8 mouse cellular contexts compared by ENCODE assay signal in genomic region chr11:120223586-120224487, GRCm38 (mm10). TPM values are rescaled to one million over a fixed set of nuclear protein-coding genes. Genes with fewer than 3 reads are reported as not detected.
DNase-seq lines count a peak whose midpoint lies in the region; ATAC-seq and TF ChIP-seq lines count a peak whose summit lies in the region.

No protein-coding gene starts in this region.

- H3K27me3 ChIP-seq in forebrain, postnatal 0 days (ENCODE audit: insufficient read depth, low read length), result no peaks in the 10 kb centered on the region
- no peaks in the 10 kb centered on the region for H3K27me3 ChIP-seq in kidney, adult 2 months (replicated peaks; ENCODE audit: control insufficient read depth, insufficient read depth, low read length)
- no peaks in the 10 kb centered on the region for H3K27me3 ChIP-seq in limb, embryonic 14.5 days (ENCODE audit: control insufficient read depth, insufficient read depth, low read length)
- no peaks in the 10 kb centered on the region for H3K27me3 ChIP-seq in stomach, embryonic 15.5 days (replicated peaks)

- no peak overlapping the region for H3K9ac ChIP-seq in forebrain, postnatal 0 days
- H3K9ac ChIP-seq in limb, embryonic 14.5 days (ENCODE audit: low read depth, low read length, severe bottlenecking), result no peak overlapping the region
- H3K9ac ChIP-seq in stomach, embryonic 15.5 days, result no peak overlapping the region

- H3K36me3 ChIP-seq in forebrain, postnatal 0 days (ENCODE audit: insufficient read depth), result no peaks in the 10 kb centered on the region
- no peaks in the 10 kb centered on the region for H3K36me3 ChIP-seq in kidney, adult 2 months (ENCODE audit: control insufficient read depth, insufficient read depth, low read length)
- H3K36me3 ChIP-seq in limb, embryonic 14.5 days (ENCODE audit: control insufficient read depth, insufficient read depth, low read length), result peaks cover 6% of the 10 kb centered on the region; the same call in 1 of the 2 replicates
- H3K36me3 ChIP-seq in stomach, embryonic 15.5 days, result no peaks in the 10 kb centered on the region

- no peak overlapping the region for H3K4me3 ChIP-seq in forebrain, postnatal 0 days (ENCODE audit: low read depth, low read length)
- H3K4me3 ChIP-seq in kidney, adult 2 months (ENCODE audit: insufficient read depth, low read depth, low read length), result no peak overlapping the region
- H3K4me3 ChIP-seq in limb, embryonic 14.5 days (replicated peaks; ENCODE audit: low read length), result no peak overlapping the region
- no peak overlapping the region for H3K4me3 ChIP-seq in stomach, embryonic 15.5 days (replicated peaks)

- WGBS in forebrain, postnatal 0 days, result 48% methylated on average over 19 of the region's 19 CpGs
- WGBS in kidney, adult 2 months, result 55% methylated on average over 19 of the region's 19 CpGs
- 44% methylated on average over 19 of the region's 19 CpGs for WGBS in limb, embryonic 14.5 days
- 52% methylated on average over 19 of the region's 19 CpGs for WGBS in stomach, embryonic 15.5 days

- TF ChIP-seq CTCF in forebrain, postnatal 0 days (IDR thresholded peaks at IDR 0.05; ENCODE audit: low read depth), result no peak
- no peak for TF ChIP-seq CTCF in kidney, adult 2 months (conservative IDR thresholded peaks at IDR 0.05; ENCODE audit: insufficient read depth, insufficient read length, low read depth, low read length)

- DNase-seq in urinary bladder, adult 2 months (ENCODE audit: low spot score), result peak; percentile 19
- no peak for DNase-seq in urinary bladder, adult 18-20 months (ENCODE audit: low spot score in 2 of 2)
- DNase-seq in forebrain, postnatal 0 days, result peak; percentile 50
- peak; percentile 83 for DNase-seq in kidney, adult 2 months
- no peak for DNase-seq in limb, embryonic 14.5 days (ENCODE audit: low spot score)
- no peak for DNase-seq in thymus, adult 18-20 months
- DNase-seq in spleen, adult 12 weeks (ENCODE audit: low spot score), result no peak

- peak; percentile 81 for ATAC-seq in forebrain, postnatal 0 days
- peak; percentile 27 for ATAC-seq in limb, embryonic 14.5 days (ENCODE audit: low FRiP score, low read depth)
- peak; percentile 45; the same call in 1 of the 2 replicates for ATAC-seq in stomach, embryonic 15.5 days (ENCODE audit: insufficient read depth, low FRiP score, low read depth)

- peaks cover 27% of the 10 kb centered on the region for H3K4me1 ChIP-seq in forebrain, postnatal 0 days (ENCODE audit: insufficient read depth)
- H3K4me1 ChIP-seq in kidney, adult 2 months (ENCODE audit: control insufficient read depth, insufficient read depth, low read length), result peaks cover 36% of the 10 kb centered on the region
- peaks cover 77% of the 10 kb centered on the region for H3K4me1 ChIP-seq in limb, embryonic 14.5 days (ENCODE audit: control insufficient read depth, insufficient read depth, low read length)
- H3K4me1 ChIP-seq in stomach, embryonic 15.5 days, result peaks cover 65% of the 10 kb centered on the region

- H3K27ac ChIP-seq in forebrain, postnatal 0 days (ENCODE audit: low read depth, low read length), result no peak overlapping the region
- peak overlapping the region; percentile 42 for H3K27ac ChIP-seq in kidney, adult 2 months (ENCODE audit: insufficient read depth, low read depth, low read length)
- peak overlapping the region; percentile 30; the same call in 1 of the 2 replicates for H3K27ac ChIP-seq in limb, embryonic 14.5 days (replicated peaks; ENCODE audit: low read depth, low read length)
- H3K27ac ChIP-seq in stomach, embryonic 15.5 days, result peak overlapping the region; percentile 69

- no peaks in the 10 kb centered on the region for H3K9me3 ChIP-seq in forebrain, postnatal 0 days (ENCODE audit: low read length)
- H3K9me3 ChIP-seq in limb, embryonic 14.5 days (ENCODE audit: control insufficient read depth, low read length), result no peaks in the 10 kb centered on the region
- no peaks in the 10 kb centered on the region for H3K9me3 ChIP-seq in stomach, embryonic 15.5 days

- no peak overlapping the region for H3K4me2 ChIP-seq in forebrain, postnatal 0 days (ENCODE audit: low read depth)
- peak overlapping the region; percentile 18; the same call in 1 of the 2 replicates for H3K4me2 ChIP-seq in limb, embryonic 14.5 days (replicated peaks; ENCODE audit: low read depth, low read length, severe bottlenecking)
- no peak overlapping the region for H3K4me2 ChIP-seq in stomach, embryonic 15.5 days

- TF ChIP-seq POLR2A in kidney, adult 2 months (IDR thresholded peaks at IDR 0.05; ENCODE audit: low read depth, low read length), result no peak
- TF ChIP-seq POLR2A in limb, embryonic 14.5 days (IDR thresholded peaks at IDR 0.05; ENCODE audit: borderline replicate concordance, extremely low read depth, insufficient read depth, insufficient read length), result no peak

RNA-seq across cellular contexts. Expression of gene Bahcc1, which starts 8.9 kb away (rescaled TPM):
- polyA plus RNA-seq in urinary bladder, adult 2 months (2012; rRNA removed), result 4.3 and 8.2 TPM in 2 replicates
- 19.3 and 26.5 TPM in 2 replicates for total RNA-seq in forebrain, postnatal 0 days (2014; rRNA removed)
- 3.9 and 6.5 TPM in 2 replicates for polyA plus RNA-seq in forebrain, postnatal 0 days (2015; fragmentation: Nextera tagmentation; extraction: Ambion mirVana)
- polyA plus RNA-seq in kidney, adult 2 months (2012; rRNA removed), result 8.0 and 9.2 TPM in 2 replicates
- polyA plus RNA-seq in limb, embryonic 14.5 days (2012; rRNA removed), result 22.9 and 28.3 TPM in 2 replicates
- polyA plus RNA-seq in limb, embryonic 14.5 days (2014; fragmentation: Nextera tagmentation; extraction: Ambion mirVana), result 14.0 and 14.9 TPM in 2 replicates
- 7.2 and 7.9 TPM in 2 replicates for polyA plus RNA-seq in stomach, embryonic 15.5 days (2015; fragmentation: Nextera tagmentation; extraction: Ambion mirVana)

Comparison
In these comparisons a context has a peak if more than half of its experiments do, and no peak if none do; other contexts are left out.
1. DNase-seq: peak in urinary bladder, adult 2 months (single experiment), forebrain, postnatal 0 days (single experiment) and kidney, adult 2 months (single experiment); none in urinary bladder, adult 18-20 months (0 of 2), limb, embryonic 14.5 days (single experiment), thymus, adult 18-20 months (0 of 2) and spleen, adult 12 weeks (single experiment).
2. ATAC-seq: peak in every context shown above with its lines; median percentile 81 in forebrain, postnatal 0 days; 45 in stomach, embryonic 15.5 days; 27 in limb, embryonic 14.5 days.